Mouse (Mus musculus) liver, adult 2 months (tissue): ENCODE measurements around the gene Hspa12b. TPM values are rescaled to one million over a fixed set of nuclear protein-coding genes. Genes with fewer than 3 reads are reported as not detected.

Source experiments
- DNase-seq: peaks from one replicate; pipeline ENCODE4 v3.0.0-alpha.2; 2011; ENCODE audit warnings: low read depth, low spot score; ENCODE audit errors: extremely low read depth
- H3K27ac ChIP-seq: fragments of 200-500 bp; replicated peaks from 2 replicates; pipeline ENCODE4 v1.5.1; 2012; ENCODE audit warnings: low read depth, mild to moderate bottlenecking, control low read depth, inconsistent platforms, low read length; ENCODE audit not compliant: insufficient read depth
- H3K27me3 ChIP-seq: fragments of 200-500 bp; 2 replicates; pipeline ENCODE4 v1.6.1; 2012; ENCODE audit warnings: mild to moderate bottlenecking, moderate library complexity, low read length, inconsistent platforms; ENCODE audit not compliant: control insufficient read depth, insufficient read depth
- H3K36me3 ChIP-seq: fragments of 200-500 bp; 2 replicates; pipeline ENCODE4 v1.6.1; 2012; ENCODE audit warnings: low read length, inconsistent platforms; ENCODE audit not compliant: control insufficient read depth, insufficient read depth
- H3K4me1 ChIP-seq: fragments of 200-500 bp; 2 replicates; pipeline ENCODE4 v1.6.1; 2011; ENCODE audit warnings: low read length; ENCODE audit not compliant: control insufficient read depth, insufficient read depth
- H3K4me3 ChIP-seq: fragments of 200-500 bp; 2 replicates; pipeline ENCODE4 v1.5.1; 2011; ENCODE audit warnings: low read depth, mild to moderate bottlenecking, control low read depth, low read length, moderate library complexity; ENCODE audit not compliant: insufficient read depth
- H3K79me2 ChIP-seq: fragments of 200-500 bp; 2 replicates; pipeline ENCODE4 v1.6.1; 2012; ENCODE audit warnings: inconsistent platforms, mild to moderate bottlenecking, low read length, moderate library complexity; ENCODE audit not compliant: control insufficient read depth, insufficient read depth
- H3K9ac ChIP-seq: fragments of 200-500 bp; 2 replicates; pipeline ENCODE4 v1.6.1; 2012; ENCODE audit warnings: low read depth, mild to moderate bottlenecking, control low read depth, inconsistent platforms, low read length
- CTCF ChIP-seq: fragments of 200-500 bp; IDR thresholded peaks from 2 replicates; pipeline ENCODE4 v1.5.1; 2011; ENCODE audit warnings: low read depth, low read length, control low read depth
- POLR2A ChIP-seq: fragments of 200-500 bp; IDR thresholded peaks from 2 replicates; pipeline ENCODE4 v1.6.1; 2011; ENCODE audit warnings: low read length, control low read depth; ENCODE audit not compliant: insufficient read depth; ENCODE audit errors: extremely low read depth
- WGBS: fragments of 180-500 bp; shearing (Covaris S2); methylation state at CpG from one replicate; pipeline ENCODE4 v1.1.7; 2018; 5-methylcytosine and 5-hydroxymethylcytosine counted together
- polyA plus RNA-seq: library from polyadenylated mRNA; depleted of rRNA; stranded (reverse); fragments of >200 nt; gene quantifications from 2 replicates; pipeline ENCODE4 v1.2.3, GENCODE M21; 2012
- total RNA-seq: library from RNA; depleted of rRNA; stranded (reverse); fragments of >200 nt; gene quantifications from 2 replicates; pipeline ENCODE4 v1.2.3, GENCODE M21; 2014

Hspa12b gene
- total and polyA plus RNA-seq, 2 experiments: 1.0 to 1.1 TPM

GRCm38 (mm10) chr2:131125964-131126815 lies 890 bp upstream of the Hspa12b start:
- Histone ChIP-seq H3K79me2 (no peaks in the 10 kb centered on the region), H3K9ac (no peak overlapping the region), H3K27ac (no peak overlapping the region), H3K27me3 (no peaks in the 10 kb centered on the region; the same call in 1 of the 2 replicates), H3K36me3 (no peaks in the 10 kb centered on the region), H3K4me1 (no peaks in the 10 kb centered on the region), H3K4me3 (no peak overlapping the region)
- WGBS: 79% methylated on average over 9 of the region's 9 CpGs
- no peak for TF ChIP-seq POLR2A
- no peak for DNase-seq

GRCm38 (mm10) chr2:131128211-131128610 lies 1.1 kb downstream of the Hspa12b start:
- DNase-seq: no peak
- H3K4me3 ChIP-seq: 0 out of 2 replicates have a peak overlapping the region, but pooled peaks have one; percentile 2
- 80% methylated on average over 5 of the region's 5 CpGs for WGBS
- no peaks in the 10 kb centered on the region for H3K4me1 ChIP-seq
- H3K9ac ChIP-seq: no peak overlapping the region
- H3K27ac ChIP-seq: no peak overlapping the region
- TF ChIP-seq POLR2A (no peak), CTCF (no peak)
- no peaks in the 10 kb centered on the region for H3K79me2 ChIP-seq
- H3K36me3 ChIP-seq: no peaks in the 10 kb centered on the region
- H3K27me3 ChIP-seq: no peaks in the 10 kb centered on the region; the same call in 1 of the 2 replicates

- Histone ChIP-seq H3K27ac (no peak overlapping the region), H3K79me2 (no peaks in the 10 kb centered on the region), H3K4me1 (no peaks in the 10 kb centered on the region), H3K27me3 (no peaks in the 10 kb centered on the region; the same call in 1 of the 2 replicates), H3K4me3 (no peak overlapping the region), H3K9ac (no peak overlapping the region), H3K36me3 (no peaks in the 10 kb centered on the region)
- DNase-seq: no peak
- no peak for TF ChIP-seq POLR2A
- no peak for TF ChIP-seq CTCF
- 79% methylated on average over 3 of the region's 3 CpGs for WGBS
These were observed 1.6 kb downstream of the Hspa12b start for GRCm38 (mm10) chr2:131128636-131129157.

- Histone ChIP-seq H3K27me3 (no peaks in the 10 kb centered on the region; the same call in 1 of the 2 replicates), H3K9ac (no peak overlapping the region), H3K4me3 (no peak overlapping the region), H3K79me2 (no peaks in the 10 kb centered on the region), H3K4me1 (no peaks in the 10 kb centered on the region), H3K36me3 (no peaks in the 10 kb centered on the region), H3K27ac (no peak overlapping the region)
- TF ChIP-seq POLR2A: no peak
- no peak for TF ChIP-seq CTCF
- WGBS: 74% methylated on average over 5 of the region's 5 CpGs
- no peak for DNase-seq
These were observed 2.8 kb downstream of the Hspa12b start for GRCm38 (mm10) chr2:131129836-131130235.

GRCm38 (mm10) chr2:131130849-131131248 lies 3.8 kb downstream of the Hspa12b start:
- H3K4me1 ChIP-seq: no peaks in the 10 kb centered on the region
- H3K27ac ChIP-seq: no peak overlapping the region

More at GRCm38 (mm10) chr2:131130849-131131248, 3.8 kb downstream of the Hspa12b start:
- Histone ChIP-seq H3K79me2 (no peaks in the 10 kb centered on the region), H3K27me3 (no peaks in the 10 kb centered on the region; the same call in 1 of the 2 replicates), H3K4me3 (no peak overlapping the region), H3K36me3 (no peaks in the 10 kb centered on the region), H3K9ac (no peak overlapping the region)
- no peak for TF ChIP-seq CTCF
- TF ChIP-seq POLR2A: no peak
- no peak for DNase-seq
- 87% methylated on average over 2 of the region's 2 CpGs for WGBS
